Mouse (Mus musculus) thymus, postnatal 4 days (tissue): ENCODE data around the gene Gm12216.
A peak's percentile ranks its signal among the peaks of the same experiment; 100 is the strongest.

ENCODE experiments used
- DNase-seq: peaks from one replicate; pipeline ENCODE4 v3.0.0; 2021

Gene Gm12216

GRCm38 (mm10) chr11:53821230-53821944 is 37.7 kb downstream of the Gm12216 start:
- no peak for DNase-seq

GRCm38 (mm10) chr11:53820516-53821170 is 38.4 kb downstream of the Gm12216 start:
- no peak for DNase-seq

DNA sequence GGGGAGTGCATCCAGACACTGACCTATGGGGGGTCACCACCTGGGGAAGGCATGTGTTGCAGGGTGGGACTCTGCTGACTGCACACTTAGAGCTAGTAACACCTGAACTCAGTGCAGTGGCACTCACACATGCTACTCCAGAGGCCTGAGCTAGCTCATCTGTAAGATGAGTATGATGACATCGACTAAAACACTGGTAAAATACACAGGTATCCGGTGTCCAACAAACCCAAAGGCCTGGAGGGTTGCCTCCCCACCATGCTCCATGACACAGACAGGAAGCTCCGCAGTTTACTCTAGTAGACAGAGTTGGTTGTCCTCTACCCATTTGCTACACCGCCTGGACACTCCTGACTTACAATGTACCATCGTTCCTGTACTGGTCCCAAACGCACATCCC is 39.5 kb downstream of the Gm12216 start:
- no peak for DNase-seq

GRCm38 (mm10) chr11:53818794-53819193 is 40.3 kb downstream of the Gm12216 start:
- DNase-seq = no peak

GRCm38 (mm10) chr11:53816841-53817375 is 42.1 kb downstream of the Gm12216 start:
- no peak for DNase-seq

GRCm38 (mm10) chr11:53814810-53815209 is 44.2 kb downstream of the Gm12216 start:
- no peak for DNase-seq

DNA sequence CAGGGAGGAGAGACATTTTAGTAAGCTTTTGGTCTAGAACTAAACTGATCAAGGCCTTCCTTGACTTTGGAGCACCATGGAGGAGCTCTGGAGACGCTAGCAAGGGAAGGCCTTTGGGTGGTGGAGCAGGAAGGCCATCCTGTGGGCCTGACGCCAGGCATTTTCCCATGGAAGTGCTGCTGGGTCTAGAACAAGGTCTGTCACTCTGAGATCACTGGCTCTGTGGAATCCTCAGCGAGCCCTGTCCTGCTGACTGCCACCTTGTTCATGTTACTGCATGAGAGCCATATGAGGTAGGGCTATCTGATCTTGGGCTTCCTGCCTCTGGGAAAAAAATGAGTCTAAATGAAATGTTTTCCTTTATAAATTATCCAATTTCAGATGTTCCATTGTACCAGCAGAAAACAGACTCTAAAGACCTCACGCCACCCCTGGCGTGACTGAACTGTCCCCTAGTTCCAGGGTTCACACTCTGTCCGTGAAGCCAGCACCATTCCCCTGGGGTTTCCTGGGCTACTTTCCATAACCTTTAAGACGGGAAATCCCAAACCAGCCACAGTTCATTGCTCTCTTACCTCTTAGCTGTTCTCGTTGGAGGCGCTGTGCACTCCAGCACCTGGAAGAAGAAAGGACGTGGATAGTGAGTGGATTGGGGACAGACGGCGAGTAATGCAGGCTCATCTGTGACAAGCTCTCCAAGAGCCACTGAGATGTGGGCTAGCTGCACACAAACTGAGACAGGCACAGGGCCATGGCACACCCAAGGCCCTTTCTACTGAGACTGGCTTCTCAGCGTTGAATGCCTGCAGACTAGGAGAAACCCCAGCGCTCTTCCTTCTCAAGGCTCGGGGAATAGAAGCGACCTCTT is 45.8 kb downstream of the Gm12216 start:
- no peak for DNase-seq

- no peak for DNase-seq
Observed at GRCm38 (mm10) chr11:53811312-53811711, 47.7 kb downstream of the Gm12216 start.

DNA sequence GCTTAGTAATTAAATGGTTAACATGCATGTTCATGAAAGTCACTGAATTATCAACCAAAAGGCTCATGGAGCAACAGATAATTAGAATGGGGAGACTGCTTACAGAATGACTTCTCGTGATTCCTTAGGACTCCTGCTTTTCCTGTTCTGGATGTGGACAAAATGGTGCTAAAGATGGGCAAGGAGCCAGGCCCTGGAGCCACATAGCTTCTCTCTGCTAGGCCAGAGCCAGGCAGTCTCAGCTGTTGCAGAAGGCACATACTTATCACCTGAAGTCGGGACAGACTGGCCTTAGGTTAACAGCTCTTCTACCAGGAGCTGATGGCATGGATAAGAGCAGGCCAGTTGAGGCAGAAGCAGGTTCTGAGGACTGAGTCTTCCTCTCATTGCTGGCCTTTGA is 48.3 kb downstream of the Gm12216 start:
- no peak for DNase-seq

GRCm38 (mm10) chr11:53810156-53810555 is 48.9 kb downstream of the Gm12216 start:
- DNase-seq = no peak

- DNase-seq = no peak
Observed at GRCm38 (mm10) chr11:53809354-53809753, 49.7 kb downstream of the Gm12216 start.

DNA sequence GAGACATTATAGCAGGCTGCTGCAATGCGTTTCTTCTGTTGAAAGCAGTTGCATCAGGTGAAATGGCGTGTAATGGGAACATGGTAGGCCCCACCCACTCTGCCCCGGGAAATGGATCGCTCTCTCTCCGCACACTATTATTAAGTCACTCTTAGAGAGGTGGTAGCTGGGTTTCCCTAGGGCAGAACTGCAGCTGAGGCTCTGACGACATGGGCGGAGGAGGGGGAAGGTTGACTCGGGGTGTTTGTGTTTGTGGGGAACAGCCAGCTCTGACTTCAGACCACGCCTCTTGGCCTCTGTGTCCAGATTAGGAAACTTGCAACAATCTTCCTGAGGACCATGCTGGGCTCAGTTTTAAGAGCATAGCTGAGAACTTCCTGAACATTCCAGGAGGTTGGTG is 53.3 kb downstream of the Gm12216 start:
- DNase-seq = no peak

DNA sequence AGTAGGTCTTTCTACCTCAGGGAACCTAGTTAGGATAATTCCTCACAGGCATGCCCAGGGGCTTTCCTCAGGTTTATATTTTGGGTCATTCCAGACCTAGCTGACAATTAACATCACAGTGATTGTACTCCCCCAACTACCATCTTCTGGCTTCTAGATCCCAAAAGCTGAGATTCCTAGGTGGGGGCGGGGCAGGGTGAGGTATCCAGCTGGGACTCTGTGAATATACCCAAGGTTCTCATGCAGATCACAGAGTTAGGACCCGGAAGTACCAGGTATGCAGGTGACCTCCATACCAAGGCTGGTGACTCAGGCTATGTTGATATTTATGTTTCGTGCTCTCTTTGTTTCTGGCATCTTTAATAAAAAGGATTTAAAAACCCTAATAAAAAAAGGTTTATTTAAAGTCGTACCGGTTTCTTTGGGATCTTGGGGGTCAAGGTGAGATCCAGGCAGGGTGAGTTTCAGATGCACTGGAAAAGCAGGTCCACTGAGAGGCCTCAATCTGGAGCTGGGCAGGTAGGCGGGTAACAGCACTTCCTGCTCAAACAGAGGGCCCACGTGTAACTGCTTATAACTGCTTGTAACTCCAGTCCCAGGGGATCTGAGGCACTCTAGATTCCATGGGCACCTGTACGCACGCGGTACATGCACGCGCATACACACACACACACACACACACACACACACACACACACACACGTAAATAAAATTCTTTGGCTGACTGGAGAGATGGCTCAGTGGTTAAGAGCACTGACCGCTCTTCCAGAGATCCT is 54.3 kb downstream of the Gm12216 start:
- DNase-seq = no peak

DNA sequence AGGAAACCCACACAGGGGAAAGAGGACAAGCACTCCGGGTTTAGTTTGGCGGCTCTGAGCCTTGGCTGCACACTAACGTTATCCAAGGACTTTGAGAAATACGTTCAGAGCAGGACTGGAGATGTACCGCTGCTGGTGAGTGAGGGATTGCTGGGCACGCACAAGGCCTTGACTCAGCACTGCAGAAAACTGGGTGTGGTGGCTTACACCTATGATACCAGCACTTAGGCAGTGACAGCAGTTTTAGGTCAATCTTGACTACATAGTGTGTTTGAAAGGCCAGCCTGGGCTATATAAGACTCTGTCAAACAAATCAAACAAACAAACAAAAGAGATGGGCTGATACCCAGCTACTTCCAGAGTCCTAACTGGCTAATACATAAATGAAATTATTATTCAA is 55.6 kb downstream of the Gm12216 start:
- no peak for DNase-seq

DNA sequence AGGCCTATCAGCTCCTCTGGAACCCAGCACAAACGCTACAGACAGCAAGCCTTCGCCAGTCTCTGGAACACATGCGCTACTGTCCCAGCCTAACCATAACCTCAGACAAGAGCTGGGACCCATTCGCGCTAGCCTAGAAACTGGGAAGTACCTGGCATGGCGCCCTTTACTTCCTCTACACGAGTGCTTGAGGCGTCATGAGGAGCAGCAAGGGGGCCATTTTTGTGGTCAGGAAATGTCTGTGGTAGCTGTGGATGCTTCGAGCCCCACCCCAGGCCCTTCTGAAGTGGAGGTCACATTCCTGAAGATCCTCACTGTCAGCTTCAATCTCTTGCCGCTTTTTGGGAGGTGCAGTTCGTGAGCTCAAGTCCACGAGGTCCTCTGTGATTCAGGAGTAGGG is 56.0 kb downstream of the Gm12216 start:
- DNase-seq = peak; percentile 26

DNA sequence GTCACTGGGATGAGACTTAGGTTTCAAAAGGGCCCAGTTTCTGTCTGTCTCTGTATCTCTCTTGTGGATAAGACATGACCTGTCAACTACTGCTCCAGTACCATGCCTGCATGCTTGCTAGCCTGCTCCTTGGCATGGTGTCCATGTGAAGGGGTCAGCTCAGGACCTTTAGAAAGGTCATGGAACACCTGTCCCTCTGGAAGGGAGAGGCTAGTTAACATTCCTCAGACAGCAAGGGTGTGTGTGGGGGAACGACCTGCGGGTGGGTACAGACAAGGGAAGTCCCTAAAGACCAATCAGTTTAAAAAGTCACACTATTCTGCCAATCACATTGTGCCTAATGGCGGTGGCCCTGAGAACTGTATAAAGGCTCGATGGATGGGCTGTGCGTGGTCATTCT is 58.1 kb downstream of the Gm12216 start:
- DNase-seq = no peak

DNA sequence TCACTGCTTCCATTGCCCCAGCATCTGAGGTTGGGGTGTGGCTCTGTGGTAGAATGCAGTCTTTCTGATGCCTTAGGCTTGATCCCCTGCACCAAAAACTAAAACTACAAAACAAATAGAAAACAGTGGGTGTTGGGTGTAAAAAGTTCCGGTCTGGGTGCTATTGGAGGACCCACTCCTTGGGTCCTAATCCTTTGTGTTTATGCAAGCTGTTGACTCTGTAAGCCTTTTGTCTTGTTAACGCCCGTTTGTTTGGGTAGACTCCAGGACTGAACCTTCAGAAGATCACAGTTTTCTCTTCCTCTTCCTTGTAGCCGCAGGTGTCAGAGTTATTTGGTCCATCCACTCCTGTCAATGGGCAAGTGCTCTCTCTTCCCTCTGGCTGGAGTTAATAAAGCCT is 59.0 kb downstream of the Gm12216 start:
- no peak for DNase-seq

DNA sequence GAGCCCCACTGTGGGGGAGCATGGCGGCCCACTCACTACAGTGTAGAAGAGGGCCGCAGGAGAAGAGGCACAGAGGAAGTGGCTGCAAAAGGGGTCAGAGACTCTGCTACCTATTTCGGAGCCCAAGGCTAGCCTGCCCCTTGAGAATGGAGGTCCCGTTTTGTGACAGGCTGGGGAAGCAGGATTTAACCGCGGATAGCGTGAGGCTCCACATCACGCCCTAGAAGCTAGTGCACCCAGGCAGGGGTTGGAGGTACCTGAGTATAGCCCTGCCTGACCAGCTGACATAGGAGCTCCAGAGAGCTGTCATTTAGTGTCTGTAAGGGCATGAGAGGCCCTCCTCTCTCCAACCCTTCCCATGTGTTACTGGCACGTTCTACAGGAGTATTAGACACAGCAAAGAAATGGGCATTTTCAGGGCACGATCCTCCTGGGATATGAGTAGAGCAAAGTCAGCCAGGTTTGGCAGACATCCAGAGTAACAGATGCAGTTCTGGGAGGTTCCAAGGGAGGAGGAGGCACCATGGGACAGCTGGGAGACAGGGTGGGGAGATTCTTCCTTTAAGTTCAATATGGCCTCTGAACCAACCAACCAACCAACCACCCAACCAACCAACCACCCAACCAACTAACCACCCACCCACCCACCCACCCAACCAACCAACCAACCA is 60.9 kb downstream of the Gm12216 start:
- no peak for DNase-seq

DNA sequence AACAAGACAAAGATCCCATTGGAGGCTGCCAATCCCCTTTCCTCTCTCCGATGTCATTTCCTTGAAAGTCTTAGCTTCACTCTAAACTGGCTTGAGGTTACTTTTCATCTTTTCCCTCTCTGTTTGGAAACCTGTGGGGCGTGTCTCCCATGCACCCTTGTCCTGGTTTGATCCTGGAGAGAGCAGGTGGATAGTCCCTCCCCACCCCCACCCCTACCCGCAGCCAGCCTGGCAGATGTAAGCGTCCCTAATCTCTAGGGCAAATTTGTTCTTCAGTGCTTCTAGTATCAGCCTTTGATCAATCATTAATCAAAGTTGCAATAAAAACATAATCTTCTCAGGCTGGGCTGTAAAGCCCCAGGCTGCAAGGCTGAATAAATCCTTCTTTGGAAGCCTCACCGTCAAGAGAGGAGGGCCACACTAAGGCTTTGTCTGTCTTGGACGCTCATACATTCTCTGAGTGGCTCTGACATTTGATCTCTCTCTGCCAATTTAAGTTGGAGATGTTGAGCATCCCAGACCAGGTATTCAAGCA is 61.6 kb downstream of the Gm12216 start:
- no peak for DNase-seq

DNA sequence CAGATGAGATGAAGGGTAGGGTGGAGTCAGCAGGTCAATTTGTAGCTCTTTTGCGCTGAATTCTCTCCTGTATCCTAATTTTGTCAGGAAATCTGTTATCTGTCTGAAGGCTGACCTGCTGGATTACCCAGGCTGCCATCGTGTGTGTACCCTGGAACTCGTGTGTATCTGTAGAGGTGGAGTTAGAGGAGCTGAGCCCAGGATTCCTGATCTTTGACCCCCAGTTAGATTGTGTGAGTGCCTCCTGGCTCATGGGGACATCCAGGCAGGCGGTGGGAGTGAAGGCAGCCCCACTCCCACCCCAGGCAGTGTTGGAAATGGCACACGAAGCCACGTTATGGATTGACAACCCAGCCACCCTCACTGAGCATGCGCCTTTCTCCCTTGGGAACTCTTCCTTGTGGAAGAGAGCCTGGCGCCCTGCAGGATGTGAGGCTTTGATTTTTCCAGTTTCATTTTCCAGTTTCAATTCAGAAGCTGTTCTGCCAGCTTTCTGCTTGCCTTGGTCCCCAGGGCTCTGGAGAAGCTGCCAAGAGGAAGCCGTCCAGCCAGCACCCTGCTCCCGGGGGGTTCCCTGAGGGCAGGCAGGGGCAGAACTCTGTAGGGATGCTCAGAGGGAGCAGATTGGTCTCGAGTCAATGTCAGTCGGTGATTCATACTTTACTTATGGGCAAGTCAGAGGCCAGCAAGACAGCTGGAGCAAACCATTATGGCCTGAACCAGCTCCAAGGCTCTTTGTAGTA is 62.5 kb downstream of the Gm12216 start:
- no peak for DNase-seq

DNA sequence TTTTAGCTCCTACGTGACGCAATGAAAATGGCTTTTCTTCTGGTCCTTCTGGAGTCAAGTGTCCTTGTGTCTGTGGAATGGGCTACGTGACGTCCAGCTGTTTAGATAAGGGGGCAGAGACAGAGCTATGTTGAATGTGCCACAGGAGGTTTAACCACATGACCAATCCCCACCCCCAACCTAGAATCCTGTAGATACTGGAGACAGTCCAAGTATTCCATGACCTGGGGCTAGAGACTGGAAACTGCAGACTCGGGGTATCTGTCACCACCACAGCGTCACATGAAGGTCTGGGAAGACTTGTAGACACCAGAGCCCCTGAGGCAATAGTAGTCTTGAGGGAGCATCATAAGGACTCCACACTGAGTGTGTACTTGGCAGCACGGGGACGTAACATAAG is 63.2 kb downstream of the Gm12216 start:
- DNase-seq = no peak
